Mouse (Mus musculus): ENCODE data around the gene Adam19.

DNA sequence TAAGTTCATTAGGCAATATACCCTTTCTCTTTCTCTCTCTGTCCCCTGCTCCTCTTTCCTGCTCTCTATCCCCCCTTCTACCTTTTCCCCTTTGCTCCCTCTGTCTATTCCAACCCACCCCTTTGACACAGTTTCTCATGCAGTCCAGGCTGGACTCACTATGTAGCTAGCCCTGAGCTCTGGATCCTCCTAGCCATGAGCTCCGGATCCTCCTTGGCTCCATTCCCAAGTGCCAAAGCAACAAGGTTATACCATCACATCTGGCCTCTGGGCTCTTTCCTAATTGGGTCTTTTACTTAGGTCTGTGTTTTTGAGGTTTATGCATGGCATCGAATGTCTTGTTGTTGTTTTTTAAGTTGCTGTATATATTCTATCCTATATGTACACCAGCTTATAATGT, 25.3 kb downstream of the Adam19 start:
- TF ChIP-seq CTCF (conservative IDR thresholded peaks at IDR 0.05; ENCODE audit: insufficient read depth, insufficient read length, low read depth, low read length), result no peak
- no peak for TF ChIP-seq POLR2A (IDR thresholded peaks at IDR 0.05; ENCODE audit: low read depth, low read length)
